Mouse (Mus musculus) R1 (cell line): ENCODE data around the gene Arfgap3.
"Not testable (repeated sequence)": the region's sequence is repeated elsewhere in the genome, so short reads cannot be mapped to it uniquely, and the experiment has no call there.

ENCODE experiments used
- DNase-seq: peaks from one replicate; pipeline ENCODE4 v3.0.0-alpha.2; 2018; ENCODE audit warnings: low read depth, low spot score

Arfgap3 gene

GRCm38 (mm10) chr15:83296050-83296449 is 54.0 kb downstream of the Arfgap3 start:
- no peak for DNase-seq

DNA sequence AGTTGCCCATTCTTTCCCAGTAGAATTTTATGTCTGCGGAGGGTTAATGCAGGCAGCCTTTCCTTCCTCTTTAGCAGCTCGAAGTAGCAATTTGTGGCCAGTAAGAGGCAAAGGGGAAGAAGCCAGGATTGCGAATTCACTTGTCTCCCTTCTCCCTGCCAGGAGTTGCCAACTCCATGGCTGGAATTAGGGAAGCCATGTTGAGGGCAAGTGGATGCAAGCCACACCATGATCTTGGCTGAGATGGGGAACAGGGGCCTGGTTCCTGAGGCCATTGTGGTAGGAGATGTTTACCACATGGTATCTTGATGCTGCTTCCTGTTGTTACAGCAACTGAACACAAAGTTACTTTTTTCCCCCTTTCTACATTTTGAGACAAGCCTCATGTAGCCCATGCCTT is 55.1 kb downstream of the Arfgap3 start:
- DNase-seq = no peak

GRCm38 (mm10) chr15:83293706-83294645 is 56.1 kb downstream of the Arfgap3 start:
- DNase-seq = no peak

- no peak for DNase-seq
Measured at GRCm38 (mm10) chr15:83293144-83293543, 56.9 kb downstream of the Arfgap3 start.

DNA sequence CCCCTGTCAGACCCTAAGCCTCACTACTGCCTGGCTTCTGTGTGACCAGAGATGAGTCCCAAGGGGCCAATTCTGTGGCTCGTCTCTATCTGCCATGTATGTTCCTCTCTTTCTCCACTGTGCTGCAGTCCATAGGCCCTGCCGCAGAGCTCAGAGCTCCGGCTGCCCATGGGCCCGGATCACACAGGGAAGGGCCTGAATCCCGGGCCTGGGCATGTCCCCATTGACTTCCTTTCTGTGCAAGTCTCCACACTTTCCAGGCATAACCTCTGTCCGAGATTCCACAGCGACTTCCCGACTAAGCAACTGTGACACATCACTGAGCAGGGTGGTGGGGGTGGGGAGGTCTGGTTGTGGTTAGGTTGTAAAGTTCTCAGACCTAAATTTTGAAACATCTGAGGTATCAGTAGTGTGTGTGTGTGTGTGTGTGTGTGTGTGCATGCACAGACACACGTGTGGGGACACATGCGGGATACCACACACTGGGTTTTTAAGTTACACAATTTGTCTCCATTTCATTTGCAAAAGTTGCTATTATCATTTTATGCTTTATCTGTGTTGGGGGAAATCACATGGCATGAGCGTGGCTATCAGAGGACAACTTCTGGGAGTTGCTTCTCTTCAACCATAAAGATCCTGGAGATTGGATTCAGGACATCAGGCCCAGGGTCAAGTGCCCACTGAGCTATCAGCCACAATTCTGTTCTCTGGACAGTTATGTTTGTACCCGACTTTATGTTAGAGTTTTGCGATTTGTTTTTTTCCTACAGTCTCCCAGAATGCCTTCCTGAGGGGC is 57.6 kb downstream of the Arfgap3 start:
- no peak for DNase-seq

DNA sequence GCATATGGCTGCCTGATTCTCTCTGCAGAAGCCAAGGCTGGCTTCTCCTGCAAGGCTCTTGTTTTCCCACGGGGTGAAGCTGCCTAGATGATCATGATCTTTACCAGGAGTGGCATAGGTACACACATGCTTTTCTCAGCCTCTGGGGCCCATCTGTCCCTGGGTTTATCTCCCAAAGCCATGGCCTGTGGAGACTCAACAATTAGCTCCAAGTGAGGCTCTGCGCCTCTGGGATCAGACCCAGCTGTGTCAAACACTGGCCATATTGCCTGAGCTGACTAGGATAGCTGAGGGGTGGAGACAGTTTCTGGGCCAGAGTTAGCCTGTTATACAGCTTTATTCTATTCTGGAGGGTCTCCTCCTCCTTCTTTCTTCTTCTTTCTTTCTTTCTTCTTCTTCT is 59.1 kb downstream of the Arfgap3 start:
- DNase-seq = no peak

GRCm38 (mm10) chr15:83284828-83285227 is 65.2 kb downstream of the Arfgap3 start:
- no peak for DNase-seq

- no peak for DNase-seq
Measured at GRCm38 (mm10) chr15:83282397-83282796, 67.7 kb downstream of the Arfgap3 start.

GRCm38 (mm10) chr15:83281303-83281702 is 68.7 kb downstream of the Arfgap3 start:
- DNase-seq = peak; percentile 57

DNA sequence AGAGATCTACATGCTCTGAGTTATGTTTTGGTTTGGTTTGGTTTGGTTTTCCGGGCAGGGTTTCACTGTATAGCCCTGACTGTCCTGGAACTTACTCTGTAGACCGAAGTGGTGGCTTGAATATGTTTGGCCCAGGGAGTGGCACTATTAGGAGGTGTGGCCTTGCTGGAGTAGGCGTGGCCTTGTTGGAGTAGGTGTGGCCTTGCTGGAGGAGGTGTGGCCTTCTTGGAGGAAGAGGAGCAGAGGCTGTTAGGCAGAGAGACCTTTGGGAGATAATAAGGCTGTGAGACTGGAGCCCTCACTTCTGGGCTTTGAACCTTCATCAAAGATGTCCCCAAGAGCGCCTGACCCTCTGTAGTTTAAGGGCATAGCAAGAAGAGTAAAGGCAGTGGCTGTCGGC is 71.5 kb downstream of the Arfgap3 start:
- peak; percentile 67 for DNase-seq

- DNase-seq = no peak
Measured at GRCm38 (mm10) chr15:83277451-83277850, 72.6 kb downstream of the Arfgap3 start.

GRCm38 (mm10) chr15:83274237-83274636 is 75.8 kb downstream of the Arfgap3 start:
- DNase-seq = not testable (repeated sequence)

GRCm38 (mm10) chr15:83273017-83273416 is 77.0 kb downstream of the Arfgap3 start:
- no peak for DNase-seq

DNA sequence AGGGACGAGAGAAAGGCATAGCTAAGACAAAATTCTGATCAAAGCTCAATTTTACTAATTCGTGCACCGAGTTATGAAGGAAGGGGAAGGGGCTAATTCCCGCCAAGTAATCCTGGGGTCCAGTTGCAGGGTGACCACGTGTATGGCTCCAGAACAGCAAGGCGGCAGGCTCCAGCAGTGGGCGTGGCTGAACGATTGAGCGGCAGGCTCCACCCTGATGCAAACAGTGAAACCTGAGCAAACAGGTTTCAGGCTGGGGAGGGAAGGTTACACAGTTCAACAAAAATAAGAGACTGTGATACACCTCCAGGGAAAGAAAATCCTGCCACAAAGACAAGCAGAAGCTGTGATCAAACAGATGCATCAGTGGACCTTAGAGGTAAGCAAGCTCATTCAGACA is 78.8 kb downstream of the Arfgap3 start:
- DNase-seq = peak; percentile 54

DNA sequence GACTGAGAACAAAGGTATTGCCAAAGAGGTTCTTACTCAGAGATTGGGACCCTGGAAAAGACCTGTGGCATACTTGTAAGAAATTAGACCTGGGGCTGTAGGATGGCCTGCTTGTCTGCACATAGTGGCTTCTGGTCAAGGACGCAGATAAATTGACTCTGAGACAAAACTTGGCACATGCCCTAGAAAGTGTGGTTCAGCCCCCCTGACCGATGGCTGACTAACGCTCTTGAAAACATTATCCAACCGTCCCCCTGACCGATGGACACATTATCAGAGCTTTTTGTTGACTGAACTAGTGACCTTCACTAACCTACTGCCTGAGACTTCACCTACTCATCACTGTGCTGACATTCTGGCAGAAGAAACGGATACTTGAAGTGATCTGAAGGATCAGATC is 80.1 kb downstream of the Arfgap3 start:
- not testable (repeated sequence) for DNase-seq

- not testable (repeated sequence) for DNase-seq
Measured at GRCm38 (mm10) chr15:83268428-83268827, 81.6 kb downstream of the Arfgap3 start.

DNA sequence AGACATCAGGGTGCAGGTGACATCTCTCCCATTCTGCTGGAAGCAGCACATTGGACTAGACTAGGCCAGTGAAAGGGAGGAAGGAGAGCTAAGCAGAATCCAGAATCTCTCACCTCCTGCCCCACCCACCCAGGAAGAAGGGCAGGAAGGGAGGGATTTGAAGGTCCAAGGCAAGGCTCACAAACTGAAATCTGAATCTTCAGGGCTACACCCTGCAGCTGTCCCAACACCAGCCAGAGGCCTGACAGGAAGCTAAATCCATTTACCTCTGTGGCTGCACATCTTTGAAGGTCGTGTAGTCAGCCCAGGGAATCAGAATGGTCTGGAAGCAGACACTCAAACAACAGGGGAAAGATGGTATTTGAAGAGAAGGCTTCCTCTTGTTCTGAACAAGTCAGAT is 84.8 kb downstream of the Arfgap3 start:
- peak; percentile 53 for DNase-seq

DNA sequence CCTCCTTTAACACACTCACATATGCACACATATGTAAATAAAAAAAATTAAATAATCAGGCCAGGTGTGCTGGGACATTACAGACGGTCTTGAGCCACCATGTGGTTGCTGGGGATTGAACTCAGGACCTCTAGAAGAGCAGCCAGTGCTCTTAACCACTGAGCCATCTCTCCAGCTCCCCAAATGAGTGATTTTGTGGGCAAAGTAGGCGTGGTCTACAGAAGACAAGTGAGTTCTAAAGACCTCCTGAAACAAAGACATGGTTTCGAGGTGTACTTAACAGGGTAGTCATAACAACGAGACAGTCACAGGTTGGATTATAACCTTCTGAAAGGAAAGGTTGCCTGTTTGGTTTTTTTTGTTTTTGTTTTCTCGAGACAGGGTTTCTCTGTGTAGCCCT is 86.6 kb downstream of the Arfgap3 start:
- no peak for DNase-seq

- DNase-seq = no peak
Measured at GRCm38 (mm10) chr15:83257906-83258305, 92.1 kb downstream of the Arfgap3 start.

DNA sequence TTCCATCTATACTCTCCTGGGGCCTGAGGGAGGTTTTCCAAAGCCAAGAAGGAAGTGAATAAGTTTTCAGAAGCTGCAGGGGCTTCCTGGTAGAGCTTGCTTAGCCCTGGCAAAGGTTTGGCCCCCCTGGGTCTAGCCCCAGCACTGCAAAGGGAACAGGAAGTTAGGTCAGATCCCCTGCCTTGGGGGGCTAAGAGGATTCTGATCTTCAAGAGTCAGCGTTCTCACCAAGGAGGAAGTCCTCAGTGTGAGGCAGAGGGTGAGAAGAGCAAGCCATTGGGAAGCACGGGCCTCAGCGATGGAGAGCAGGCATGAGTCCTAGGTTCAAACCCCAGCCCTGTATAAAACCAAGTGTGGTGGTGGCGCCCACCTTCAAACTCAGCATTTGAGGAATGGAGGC is 93.6 kb downstream of the Arfgap3 start:
- no peak for DNase-seq

- no peak for DNase-seq
Measured at GRCm38 (mm10) chr15:83255944-83256343, 94.1 kb downstream of the Arfgap3 start.

DNA sequence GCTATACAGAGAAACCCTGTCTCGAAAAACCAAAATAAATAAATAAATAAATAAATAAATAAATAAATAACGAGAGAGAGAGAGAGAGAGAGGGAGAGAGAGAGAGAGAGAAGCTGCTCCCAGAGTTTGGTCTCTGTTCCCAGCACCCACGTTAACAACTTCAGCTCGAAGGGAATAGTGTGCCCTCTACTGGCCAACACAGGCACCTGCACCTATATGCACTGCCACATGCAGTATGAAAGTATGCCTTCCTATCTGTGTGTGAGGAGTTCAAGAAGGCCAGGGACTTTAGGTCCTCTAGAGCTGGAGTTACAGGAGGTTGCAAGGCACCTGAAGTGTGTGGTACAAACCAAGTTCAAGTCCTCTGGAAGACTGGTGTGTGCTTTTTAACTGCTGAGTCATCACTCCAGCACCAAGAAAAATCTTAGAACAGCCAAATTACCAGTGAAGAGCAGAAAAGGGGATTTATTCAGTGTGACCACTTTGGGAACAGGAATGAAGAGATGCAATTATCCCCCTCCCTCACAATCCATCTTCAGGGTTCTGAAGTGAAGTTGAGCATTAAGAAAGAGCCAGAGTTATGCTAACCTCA is 94.8 kb downstream of the Arfgap3 start:
- peak; percentile 77 for DNase-seq
